Mouse (Mus musculus) neutrophil, adult 59 days (primary cell): ENCODE measurements around the gene Gtpbp6. TPM values are rescaled to one million over a fixed set of nuclear protein-coding genes. Genes with fewer than 3 reads are reported as not detected.

Experiments
- total RNA-seq, 2 experiments: library from RNA; stranded (reverse); gene quantifications; 1 replicate in 1 of 2; 2 replicates in 1 of 2; pipeline ENCODE4 v1.2.4; 2023

Gtpbp6 gene
- total RNA-seq = 10 to 100 TPM; 44.7 to 48.2 TPM

GRCm38 (mm10) chr5:110107581-110108304 lies at the start of gene Gtpbp6:
Gene Gtpbp6, minus strand, starts transcription at chr5:110108197.

GRCm38 (mm10) chr5:110135293-110136086 lies 27.5 kb upstream of the Gtpbp6 start, which contains the start of gene Chfr:
Gene Chfr, plus strand, starts transcription at chr5:110135842.

GRCm38 (mm10) chr5:110109991-110110441 lies 2.0 kb upstream of the Gtpbp6 start, which contains the start of gene Zfp605:
Gene Zfp605, plus strand, starts transcription at chr5:110110092.

GRCm38 (mm10) chr5:110099656-110100580 lies 8.1 kb downstream of the Gtpbp6 start, which contains the start of gene Plcxd1:
Gene Plcxd1, plus strand, starts transcription at chr5:110099969.

GRCm38 (mm10) chr5:110094030-110094846 lies 13.8 kb downstream of the Gtpbp6 start, which contains the start of gene Gm35315:
Gene Gm35315, minus strand, starts transcription at chr5:110094420.

GRCm38 (mm10) chr5:110072413-110072812 lies 35.6 kb downstream of the Gtpbp6 start, which contains the start of gene Gm17655:
Gene Gm17655, minus strand, starts transcription at chr5:110072513.

Other genes with a start within 250 kb of the Gtpbp6 start
- gene Gm15446, start 184.8 kb downstream of the Gtpbp6 start, total RNA-seq = 1 to 10 TPM; 5.5 to 6.2 TPM
- 1 to 10 TPM; 7.7 to 8.6 TPM for gene Zfp932, start 111.7 kb downstream of the Gtpbp6 start, total RNA-seq
- gene Gm17655, start 35.7 kb downstream of the Gtpbp6 start, total RNA-seq = 1 to 10 TPM; 3.8 to 6.5 TPM
- under 1 TPM; 0.13 to 0.35 TPM for gene Gm35315, start 13.8 kb downstream of the Gtpbp6 start, total RNA-seq
- gene Plcxd1, start 8.2 kb downstream of the Gtpbp6 start, total RNA-seq = under 1 TPM in 1 of 2 experiments, not detected in 1; 0.13 TPM
- gene Zfp605, start 1.9 kb upstream of the Gtpbp6 start, total RNA-seq = 1 to 10 TPM; 3.1 to 3.8 TPM
- gene Chfr, start 27.6 kb upstream of the Gtpbp6 start, total RNA-seq = 10 to 100 TPM; 68.8 to 71.2 TPM
- 10 to 100 TPM; 22.5 to 23.7 TPM for gene Golga3, start 68.5 kb upstream of the Gtpbp6 start, total RNA-seq
- gene Ankle2, start 122.8 kb upstream of the Gtpbp6 start, total RNA-seq = 10 to 100 TPM; 48.0 to 51.1 TPM
- gene Pgam5, start 161.7 kb upstream of the Gtpbp6 start, total RNA-seq = 10 to 100 TPM; 11.7 to 13.5 TPM
- gene Pxmp2, start 178.0 kb upstream of the Gtpbp6 start, total RNA-seq = 1 to 10 TPM; 3.3 to 3.4 TPM
- gene Pole, start 178.1 kb upstream of the Gtpbp6 start, total RNA-seq = 10 to 100 TPM; 25.1 to 27.5 TPM
- not detected for gene P2rx2, start 235.0 kb upstream of the Gtpbp6 start, total RNA-seq
- gene Lrcol1, start 236.5 kb upstream of the Gtpbp6 start, total RNA-seq = not detected